Mouse (Mus musculus) stomach, embryonic 14.5 days (tissue): ENCODE data around the gene Crtc2. TPM values are rescaled to one million over a fixed set of nuclear protein-coding genes. Genes with fewer than 3 reads are reported as not detected.
"Not testable (repeated sequence)": the region's sequence is repeated elsewhere in the genome, so short reads cannot be mapped to it uniquely, and the experiment has no call there.

Experiments
- ATAC-seq: fragments of 200-750 bp; cut with Nextera tagmentation; 2 replicates; pipeline ENCODE4 v1.8.0; 2017; ENCODE audit warnings: low read depth, moderate TSS enrichment; ENCODE audit not compliant: insufficient number of reproducible peaks, insufficient read depth, low FRiP score
- H3K27ac ChIP-seq: fragments of 300-500 bp; sonication (generic); 2 replicates; pipeline ENCODE4 v1.5.1; 2014; ENCODE audit warnings: mild to moderate bottlenecking, low read length, moderate library complexity, mixed read lengths
- H3K27me3 ChIP-seq: fragments of 300-500 bp; sonication (generic); 2 replicates; pipeline ENCODE4 v1.6.1; 2014; ENCODE audit warnings: low read length, control low read depth, mixed read lengths; ENCODE audit not compliant: control insufficient read depth, insufficient read depth
- H3K36me3 ChIP-seq: fragments of 300-500 bp; sonication (generic); 2 replicates; pipeline ENCODE4 v1.6.1; 2014; ENCODE audit warnings: mild to moderate bottlenecking, control low read depth, low read length, moderate library complexity, mixed read lengths; ENCODE audit not compliant: control insufficient read depth, insufficient read depth
- H3K4me1 ChIP-seq: fragments of 300-500 bp; sonication (generic); 2 replicates; pipeline ENCODE4 v1.6.1; 2014; ENCODE audit warnings: low read length, control low read depth, mixed read lengths; ENCODE audit not compliant: control insufficient read depth, insufficient read depth
- H3K4me2 ChIP-seq: fragments of 300-500 bp; sonication (generic); replicated peaks from 2 replicates; pipeline ENCODE4 v1.6.1; 2014; ENCODE audit warnings: low read depth, low read length, control low read depth
- H3K4me3 ChIP-seq: fragments of 300-500 bp; sonication (generic); 2 replicates; pipeline ENCODE4 v1.5.1; 2014; ENCODE audit warnings: low read depth, low read length, control low read depth
- H3K9ac ChIP-seq: fragments of 300-500 bp; sonication (generic); replicated peaks from 2 replicates; pipeline ENCODE4 v1.6.1; 2014; ENCODE audit warnings: low read depth, mild to moderate bottlenecking, control low read depth, low read length, moderate library complexity, mixed read lengths
- H3K9me3 ChIP-seq: fragments of 300-500 bp; sonication (generic); 2 replicates; pipeline ENCODE4 v1.6.1; 2016; ENCODE audit warnings: low read depth, low read length, control low read depth; ENCODE audit not compliant: control insufficient read depth
- WGBS: fragments of 180-500 bp; shearing (Covaris S2); extraction: QIAGEN DNeasy Blood & Tissue Kit; methylation state at CpG from one replicate; pipeline ENCODE4 v1.1.7; 2014; 5-methylcytosine and 5-hydroxymethylcytosine counted together
- polyA plus RNA-seq: library from polyadenylated mRNA; unstranded; fragments of >200 nt; fragmentation: Nextera tagmentation; extraction: Ambion mirVana; gene quantifications from 2 replicates; pipeline ENCODE4 v1.2.1, GENCODE M21; 2014

Crtc2 gene
- polyA plus RNA-seq, 1 experiment from 2014 or later: 21.4 TPM

DNA sequence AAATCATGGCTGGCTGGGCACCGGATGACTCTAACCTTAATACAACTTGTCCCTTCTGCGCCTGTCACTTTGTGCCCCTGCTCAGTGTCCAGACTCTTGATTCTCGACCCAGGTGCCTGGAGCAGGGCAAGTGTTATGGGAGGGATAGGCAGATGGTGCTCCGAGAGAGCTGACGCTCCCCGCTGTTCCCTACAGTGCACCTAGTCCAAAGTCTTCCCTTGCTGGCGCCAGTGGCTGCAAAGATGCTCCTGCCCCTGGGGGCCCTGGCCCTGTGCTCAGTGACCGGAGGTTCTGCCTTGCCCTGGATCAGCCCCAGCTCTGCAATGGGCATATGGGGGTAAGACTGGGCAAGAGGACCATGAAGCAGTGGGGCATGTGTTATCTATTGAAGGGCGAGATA, 23.8 kb downstream of the Crtc2 start:
- no peak for ATAC-seq
- no peak overlapping the region for H3K27ac ChIP-seq
- no peak overlapping the region for H3K4me2 ChIP-seq
- H3K27me3 ChIP-seq: no peaks in the 10 kb centered on the region
- H3K4me3 ChIP-seq: no peak overlapping the region
- 92% methylated on average over 9 of the region's 9 CpGs for WGBS
- H3K9ac ChIP-seq: no peak overlapping the region
- no peaks in the 10 kb centered on the region for H3K9me3 ChIP-seq
- H3K36me3 ChIP-seq: peaks cover 34% of the 10 kb centered on the region
- H3K4me1 ChIP-seq: no peaks in the 10 kb centered on the region

DNA sequence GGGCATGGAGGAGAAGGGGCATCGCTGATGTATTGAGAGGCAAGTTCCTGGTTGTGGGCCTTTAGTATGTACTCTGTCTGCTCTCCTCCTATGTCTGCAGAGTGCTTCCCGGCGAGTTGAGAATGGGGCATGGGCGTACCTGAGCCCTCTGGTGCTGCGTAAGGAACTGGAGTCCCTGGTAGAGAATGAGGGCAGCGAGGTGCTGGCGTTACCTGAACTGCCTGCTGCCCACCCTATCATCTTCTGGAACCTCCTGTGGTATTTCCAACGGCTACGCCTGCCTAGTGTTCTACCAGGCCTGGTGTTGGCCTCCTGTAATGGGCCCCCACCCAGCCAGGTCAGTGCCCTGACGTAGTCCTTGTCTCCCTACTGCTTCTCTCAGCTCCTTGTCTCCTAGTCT, 24.2 kb downstream of the Crtc2 start:
- Histone ChIP-seq H3K27me3 (no peaks in the 10 kb centered on the region), H3K27ac (no peak overlapping the region), H3K9ac (no peak overlapping the region), H3K4me3 (no peak overlapping the region), H3K36me3 (peaks cover 34% of the 10 kb centered on the region), H3K4me2 (no peak overlapping the region), H3K9me3 (no peaks in the 10 kb centered on the region), H3K4me1 (no peaks in the 10 kb centered on the region)
- WGBS: 94% methylated on average over 10 of the region's 10 CpGs
- ATAC-seq: no peak

DNA sequence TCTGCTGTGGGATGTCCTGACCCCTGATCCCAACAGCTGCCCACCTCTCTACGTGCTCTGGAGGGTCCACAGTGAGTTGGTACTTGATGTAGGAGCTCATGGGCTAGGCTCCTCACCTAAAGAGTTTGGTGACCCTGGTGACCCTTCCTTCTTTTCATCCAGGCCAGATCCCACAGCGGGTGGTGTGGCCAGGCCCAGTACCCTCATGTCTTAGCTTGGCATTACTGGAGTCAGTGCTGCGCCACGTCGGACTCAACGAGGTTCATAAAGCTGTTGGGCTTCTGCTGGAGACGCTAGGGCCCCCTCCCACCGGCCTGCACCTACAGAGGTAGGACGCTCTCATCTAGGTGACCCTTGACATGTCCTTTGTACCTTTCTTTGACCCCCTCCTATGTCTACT, 25.3 kb downstream of the Crtc2 start:
- Histone ChIP-seq H3K4me3 (no peak overlapping the region), H3K4me1 (no peaks in the 10 kb centered on the region), H3K9ac (no peak overlapping the region), H3K27ac (no peak overlapping the region), H3K9me3 (no peaks in the 10 kb centered on the region), H3K27me3 (no peaks in the 10 kb centered on the region), H3K36me3 (peaks cover 26% of the 10 kb centered on the region), H3K4me2 (no peak overlapping the region)
- ATAC-seq: no peak
- WGBS: 92% methylated on average over 9 of the region's 9 CpGs

DNA sequence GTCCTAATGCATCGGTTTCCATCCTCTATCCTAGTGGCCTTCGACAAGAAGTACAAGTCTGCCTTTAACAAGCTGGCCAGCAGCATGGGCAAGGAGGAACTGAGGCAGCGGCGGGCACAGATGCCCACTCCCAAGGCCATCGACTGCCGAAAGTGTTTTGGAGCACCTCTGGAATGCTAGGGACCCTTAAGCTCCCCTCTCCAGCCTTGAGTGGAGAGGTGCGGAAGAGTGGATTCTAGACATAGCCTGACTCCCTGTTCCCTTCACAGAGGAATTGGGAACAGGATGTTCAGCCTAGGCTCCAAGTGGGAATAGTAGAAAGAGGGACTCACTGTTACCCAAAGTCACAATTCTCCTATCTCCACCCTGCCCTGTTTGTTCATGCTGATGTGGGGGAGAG, 25.8 kb downstream of the Crtc2 start:
- peaks cover 25% of the 10 kb centered on the region for H3K36me3 ChIP-seq

DNA sequence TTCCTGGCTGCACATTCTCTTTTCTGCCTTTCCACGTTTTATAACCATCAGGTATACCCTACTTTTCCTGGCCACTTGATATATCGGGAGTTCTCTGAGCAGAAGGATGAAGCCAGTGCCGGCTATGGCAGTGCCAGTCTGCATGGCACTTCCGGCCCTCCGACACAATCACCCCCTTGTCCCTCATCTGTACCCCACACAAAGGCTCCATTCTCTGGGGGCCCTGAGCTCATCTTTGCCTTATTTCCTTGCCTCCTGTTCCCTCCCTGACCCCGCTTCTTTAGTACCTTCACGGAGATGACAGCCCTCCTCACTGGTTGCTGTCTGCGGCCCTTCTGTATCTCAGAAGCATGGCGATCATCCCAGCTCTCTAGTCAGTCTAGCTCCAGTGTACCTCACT, 26.7 kb downstream of the Crtc2 start:
- WGBS: 86% methylated on average over 9 of the region's 9 CpGs
- Histone ChIP-seq H3K9ac (no peak overlapping the region), H3K4me2 (no peak overlapping the region), H3K4me1 (no peaks in the 10 kb centered on the region), H3K9me3 (no peaks in the 10 kb centered on the region), H3K27me3 (no peaks in the 10 kb centered on the region), H3K4me3 (no peak overlapping the region), H3K27ac (no peak overlapping the region), H3K36me3 (peaks cover 25% of the 10 kb centered on the region)
- ATAC-seq: no peak

More for the DNA sequence above, 25.8 kb downstream of the Crtc2 start:
- Histone ChIP-seq H3K9ac (no peak overlapping the region), H3K4me2 (no peak overlapping the region), H3K9me3 (no peaks in the 10 kb centered on the region), H3K4me1 (no peaks in the 10 kb centered on the region), H3K27ac (no peak overlapping the region), H3K27me3 (no peaks in the 10 kb centered on the region), H3K4me3 (no peak overlapping the region)
- no peak for ATAC-seq
- WGBS: 97% methylated on average over 7 of the region's 7 CpGs

DNA sequence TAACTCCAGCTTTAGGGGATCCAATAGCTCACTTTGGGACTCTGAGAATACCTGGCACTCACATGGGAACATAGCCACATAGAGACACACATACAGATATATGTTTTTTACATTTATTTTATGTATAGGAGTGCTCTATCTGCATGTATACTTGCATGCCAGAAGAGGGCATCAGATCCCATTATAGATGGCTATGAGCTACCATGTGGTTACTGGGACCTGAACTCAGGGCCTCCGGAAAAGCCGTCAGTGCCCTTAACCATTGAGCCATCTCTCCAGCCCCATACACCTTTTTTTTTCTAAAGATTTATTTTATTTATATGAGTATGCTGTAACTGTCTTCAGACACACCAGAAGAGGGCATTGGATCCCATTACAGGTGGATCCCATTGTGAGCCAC, 30.2 kb downstream of the Crtc2 start:
- Histone ChIP-seq H3K9ac (no peak overlapping the region), H3K27ac (no peak overlapping the region), H3K4me2 (no peak overlapping the region), H3K36me3 (peaks cover 7% of the 10 kb centered on the region; the same call in 1 of the 2 replicates), H3K9me3 (no peaks in the 10 kb centered on the region), H3K27me3 (no peaks in the 10 kb centered on the region), H3K4me3 (no peak overlapping the region), H3K4me1 (no peaks in the 10 kb centered on the region)
- 94% methylated on average over 2 of the region's 2 CpGs for WGBS
- no peak for ATAC-seq

DNA sequence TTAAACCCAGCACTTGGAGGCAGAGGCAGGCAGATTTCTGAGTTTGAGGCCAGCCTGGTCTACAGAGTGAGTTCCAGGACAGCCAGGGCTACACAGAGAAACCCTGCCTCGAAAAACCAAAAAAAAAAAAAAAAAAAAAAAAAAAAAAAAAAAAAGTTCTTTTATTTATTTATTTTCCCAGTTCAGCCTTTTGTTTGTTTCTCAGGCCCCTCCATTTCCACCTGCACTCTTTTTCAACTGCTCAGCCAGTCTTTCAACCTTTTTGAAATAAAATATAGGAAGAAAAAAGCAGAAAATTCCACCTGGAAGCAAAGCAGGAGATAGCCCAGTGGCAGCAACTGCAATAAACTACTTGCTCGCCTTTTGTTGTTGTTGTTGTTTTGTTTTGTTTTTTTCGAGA, 35.4 kb downstream of the Crtc2 start:
- not testable (repeated sequence) for ATAC-seq, H3K4me2 ChIP-seq, H3K9ac ChIP-seq, H3K36me3 ChIP-seq, H3K9me3 ChIP-seq, H3K4me1 ChIP-seq, H3K27me3 ChIP-seq, H3K27ac ChIP-seq, H3K4me3 ChIP-seq
- 68% methylated on average over 2 of the region's 3 CpGs for WGBS

DNA sequence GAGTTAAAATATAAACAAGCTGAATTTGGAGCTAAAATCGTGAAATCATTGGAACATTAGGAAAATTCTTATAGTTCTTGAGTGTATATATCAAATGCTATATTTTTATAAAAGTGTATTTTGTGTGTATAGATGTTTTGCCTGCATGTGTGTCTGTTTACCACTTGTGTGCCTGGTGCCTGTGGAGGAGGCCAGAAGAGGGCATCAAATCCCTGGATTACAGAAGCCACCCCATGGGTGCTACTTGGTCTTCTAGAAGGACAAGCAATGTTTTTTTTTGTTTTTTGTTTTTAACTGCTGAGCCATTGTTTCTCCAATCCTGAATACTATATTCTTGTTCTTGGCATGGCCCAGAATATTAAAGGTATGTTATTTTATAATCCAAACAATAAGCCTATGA, 36.6 kb downstream of the Crtc2 start:
- H3K4me1 ChIP-seq: peaks cover 12% of the 10 kb centered on the region
- no peak overlapping the region for H3K4me3 ChIP-seq
- no peak overlapping the region for H3K27ac ChIP-seq
- H3K9me3 ChIP-seq: no peaks in the 10 kb centered on the region
- H3K27me3 ChIP-seq: no peaks in the 10 kb centered on the region
- no peak overlapping the region for H3K4me2 ChIP-seq
- ATAC-seq: no peak
- WGBS: 80% methylated on average over 1 of the region's 1 CpGs
- no peak overlapping the region for H3K9ac ChIP-seq
- no peaks in the 10 kb centered on the region for H3K36me3 ChIP-seq

DNA sequence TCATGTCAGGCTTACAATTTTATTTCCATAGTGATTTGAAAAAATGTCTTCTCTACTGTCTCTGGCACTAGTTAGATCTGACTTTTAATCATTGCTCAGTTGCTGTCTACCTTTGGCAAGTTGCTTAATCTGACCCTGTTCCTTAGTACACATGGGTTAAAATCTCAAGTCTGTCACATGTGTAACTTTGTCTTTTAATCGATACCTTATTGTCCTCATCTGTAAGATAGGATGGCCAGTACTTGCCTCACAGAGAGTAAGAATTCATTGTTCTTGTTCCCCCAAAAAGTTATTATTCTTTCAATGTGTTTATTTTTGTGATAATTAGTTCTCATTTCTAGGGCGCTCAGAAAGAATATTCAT, 38.0 kb downstream of the Crtc2 start:
- H3K4me2 ChIP-seq: peak overlapping the region; percentile 69
- peaks cover 12% of the 10 kb centered on the region for H3K4me1 ChIP-seq
- H3K4me3 ChIP-seq: peak overlapping the region; percentile 80
- no peaks in the 10 kb centered on the region for H3K27me3 ChIP-seq
- 37% methylated on average over 2 of the region's 2 CpGs for WGBS
- ATAC-seq: no peak
- peak overlapping the region; percentile 60 for H3K9ac ChIP-seq
- H3K36me3 ChIP-seq: no peaks in the 10 kb centered on the region
- H3K27ac ChIP-seq: peak overlapping the region; percentile 96; the same call in 1 of the 2 replicates
- H3K9me3 ChIP-seq: no peaks in the 10 kb centered on the region
